Mouse (Mus musculus) adrenal gland, adult 2 months (tissue): ENCODE results near the gene Rsrc1. TPM values are rescaled to one million over a fixed set of nuclear protein-coding genes. Genes with fewer than 3 reads are reported as not detected.
"Not testable (repeated sequence)": the region's sequence is repeated elsewhere in the genome, so short reads cannot be mapped to it uniquely, and the experiment has no call there.

Source experiments
- DNase-seq: peaks from one replicate; pipeline ENCODE4 v3.0.0; 2021
- polyA plus RNA-seq: library from polyadenylated mRNA; depleted of rRNA; stranded (reverse); fragments of >200 nt; gene quantifications from 2 replicates; pipeline ENCODE4 v1.2.3, GENCODE M21; 2012
- total RNA-seq, 2 experiments: library from RNA; stranded (reverse); gene quantifications; 2 replicates each; pipeline ENCODE4 v1.2.3; 2021

The Rsrc1 gene
- total and polyA plus RNA-seq, 3 experiments, result 2.2 to 33.8 (median 32.0) TPM

GRCm38 (mm10) chr3:66983481-66983880 lies 2.3 kb downstream of the Rsrc1 start:
- DNase-seq, result no peak

GRCm38 (mm10) chr3:66985539-66986286 lies 4.5 kb downstream of the Rsrc1 start:
- peak; percentile 87 for DNase-seq

GRCm38 (mm10) chr3:66986287-66986560 lies 5.0 kb downstream of the Rsrc1 start:
- no peak for DNase-seq

GRCm38 (mm10) chr3:66996820-66997219 lies 15.6 kb downstream of the Rsrc1 start:
- DNase-seq, result no peak

GRCm38 (mm10) chr3:67036387-67037062 lies 55.3 kb downstream of the Rsrc1 start:
- DNase-seq, result no peak

- DNase-seq, result no peak
Observed at GRCm38 (mm10) chr3:67059755-67060154, 78.6 kb downstream of the Rsrc1 start.

- DNase-seq, result no peak
Observed at GRCm38 (mm10) chr3:67070575-67071488, 89.6 kb downstream of the Rsrc1 start.

- DNase-seq, result not testable (repeated sequence)
Observed at GRCm38 (mm10) chr3:67073653-67074052, 92.5 kb downstream of the Rsrc1 start.

- DNase-seq, result no peak
Observed at GRCm38 (mm10) chr3:67075484-67075883, 94.3 kb downstream of the Rsrc1 start.

- no peak for DNase-seq
Observed at GRCm38 (mm10) chr3:67084742-67085141, 103.6 kb downstream of the Rsrc1 start.

- no peak for DNase-seq
Observed at GRCm38 (mm10) chr3:67108428-67108827, 127.2 kb downstream of the Rsrc1 start.

GRCm38 (mm10) chr3:67116317-67116716 lies 135.1 kb downstream of the Rsrc1 start:
- DNase-seq, result no peak

GRCm38 (mm10) chr3:67132521-67132920 lies 151.3 kb downstream of the Rsrc1 start:
- no peak for DNase-seq

- DNase-seq, result no peak
Observed at GRCm38 (mm10) chr3:67135749-67136375, 154.7 kb downstream of the Rsrc1 start.

- DNase-seq, result no peak
Observed at GRCm38 (mm10) chr3:67144952-67145351, 163.8 kb downstream of the Rsrc1 start.

GRCm38 (mm10) chr3:67146280-67146679 lies 165.1 kb downstream of the Rsrc1 start:
- no peak for DNase-seq

- no peak for DNase-seq
Observed at GRCm38 (mm10) chr3:67147246-67147645, 166.1 kb downstream of the Rsrc1 start.

- DNase-seq, result no peak
Observed at GRCm38 (mm10) chr3:67197179-67197578, 216.0 kb downstream of the Rsrc1 start.

GRCm38 (mm10) chr3:67213047-67213457 lies 231.9 kb downstream of the Rsrc1 start:
- DNase-seq, result no peak

- DNase-seq, result no peak
Observed at GRCm38 (mm10) chr3:67232617-67233241, 251.5 kb downstream of the Rsrc1 start.

GRCm38 (mm10) chr3:67242451-67242850 lies 261.3 kb downstream of the Rsrc1 start:
- not testable (repeated sequence) for DNase-seq

GRCm38 (mm10) chr3:67267448-67267847 lies 286.3 kb downstream of the Rsrc1 start:
- no peak for DNase-seq
